Comparison of ENCODE assay signal across 9 mouse cellular contexts in genomic region chr11:85184082-85184481, GRCm38 (mm10). TPM values are rescaled to one million over a fixed set of nuclear protein-coding genes. Genes with fewer than 3 reads are reported as not detected.
DNase-seq lines count a peak whose midpoint lies in the region; ATAC-seq lines count a peak whose summit lies in the region.
"Had no signal": no experiment of that assay in that cellular context is flagged by ENCODE, and none has a peak within 500 bp of the region (broad histone marks: within the 10 kb centered on the region; RNA-seq: fewer than 3 reads in every experiment).

No protein-coding gene starts in this region.

- no peak overlapping the region for H3K4me2 ChIP-seq in neural tube, embryonic 11.5 days (ENCODE audit: low read depth)
- H3K4me2 ChIP-seq in neural tube, embryonic 15.5 days: no peak overlapping the region

- no peaks in the 10 kb centered on the region for H3K9me3 ChIP-seq in neural tube, embryonic 11.5 days (ENCODE audit: control insufficient read depth, low read length)
- H3K9me3 ChIP-seq in neural tube, embryonic 15.5 days (replicated peaks): no peaks in the 10 kb centered on the region

- peak; percentile 40 for DNase-seq in cerebellum, adult 11 months
- DNase-seq in neural tube, embryonic 11.5 days (ENCODE audit: low spot score): peak; percentile 43
- peak; percentile 26 to 65 for DNase-seq in cerebellum, postnatal 25 days
- DNase-seq in kidney, postnatal 10 days: peak; percentile 61
- DNase-seq in thymus, postnatal 4 days: peak; percentile 80

- no peak overlapping the region for H3K4me3 ChIP-seq in neural tube, embryonic 11.5 days (ENCODE audit: low read depth, low read length)
- no peak overlapping the region for H3K4me3 ChIP-seq in neural tube, embryonic 15.5 days (replicated peaks)

- no peak for ATAC-seq in cerebellum, adult (ENCODE audit: insufficient number of reproducible peaks, low FRiP score, low TSS enrichment)
- no peak for ATAC-seq in neural tube, embryonic 11.5 days (ENCODE audit: insufficient read depth, low FRiP score, low TSS enrichment)
- no peak for ATAC-seq in neural tube, embryonic 15.5 days (ENCODE audit: low FRiP score)
- ATAC-seq in monocyte, adult 5-6 weeks (replicated peaks; ENCODE audit: insufficient number of reproducible peaks, low FRiP score, low TSS enrichment, poor library complexity, severe bottlenecking): 0 out of 2 replicates have a peak, but pooled peaks have one; percentile 78

- H3K4me1 ChIP-seq in neural tube, embryonic 11.5 days (ENCODE audit: control insufficient read depth, insufficient read depth, low read length): no peaks in the 10 kb centered on the region
- H3K4me1 ChIP-seq in neural tube, embryonic 15.5 days: peaks cover 9% of the 10 kb centered on the region

- WGBS in neural tube, embryonic 11.5 days: 69% methylated on average over 5 of the region's 5 CpGs
- 68% methylated on average over 5 of the region's 5 CpGs for WGBS in neural tube, embryonic 15.5 days

- H3K27me3 ChIP-seq in neural tube, embryonic 11.5 days (ENCODE audit: control insufficient read depth, insufficient read depth, low read length): no peaks in the 10 kb centered on the region
- no peaks in the 10 kb centered on the region for H3K27me3 ChIP-seq in neural tube, embryonic 15.5 days (replicated peaks)

- H3K9ac ChIP-seq in neural tube, embryonic 11.5 days (ENCODE audit: low read length): no peak overlapping the region
- H3K9ac ChIP-seq in neural tube, embryonic 15.5 days (replicated peaks): no peak overlapping the region

- no peaks in the 10 kb centered on the region for H3K36me3 ChIP-seq in neural tube, embryonic 11.5 days (ENCODE audit: control insufficient read depth, insufficient read depth, low read length)
- H3K36me3 ChIP-seq in neural tube, embryonic 15.5 days: peaks cover 2% of the 10 kb centered on the region

- no peak overlapping the region for H3K27ac ChIP-seq in neural tube, embryonic 11.5 days (ENCODE audit: low read depth, low read length)
- no peak overlapping the region for H3K27ac ChIP-seq in neural tube, embryonic 15.5 days (replicated peaks)

RNA-seq across cellular contexts. Expression of gene 1700125H20Rik, which starts 13.9 kb away (rescaled TPM):
- polyA plus RNA-seq in neural tube, embryonic 11.5 days (2014; fragmentation: Nextera tagmentation; extraction: Ambion mirVana): 0.60 TPM in 1 of 2 replicates, not detected in the other
- polyA plus RNA-seq in neural tube, embryonic 15.5 days (2015; fragmentation: Nextera tagmentation; extraction: Ambion mirVana): 0.47 and 0.93 TPM in 2 replicates
- not detected in 3 replicates for total RNA-seq in monocyte, adult 5-6 weeks (2017)
- total RNA-seq: layer of hippocampus, postnatal 25 days had no signal

RNA-seq across cellular contexts. Expression of gene Usp32, which starts 44.1 kb away (rescaled TPM):
- 7.9 and 8.6 TPM in 2 replicates for polyA plus RNA-seq in neural tube, embryonic 11.5 days (2014; fragmentation: Nextera tagmentation; extraction: Ambion mirVana)
- polyA plus RNA-seq in neural tube, embryonic 15.5 days (2015; fragmentation: Nextera tagmentation; extraction: Ambion mirVana): 9.9 and 10.6 TPM in 2 replicates
- total RNA-seq in monocyte, adult 5-6 weeks (2017): 80.2 to 120 TPM (median 84.8 TPM) in 3 replicates

RNA-seq across cellular contexts. Expression of gene Appbp2, which starts 50.8 kb away (rescaled TPM):
- polyA plus RNA-seq in neural tube, embryonic 11.5 days (2014; fragmentation: Nextera tagmentation; extraction: Ambion mirVana): 61.5 and 65.2 TPM in 2 replicates
- polyA plus RNA-seq in neural tube, embryonic 15.5 days (2015; fragmentation: Nextera tagmentation; extraction: Ambion mirVana): 46.7 and 47.0 TPM in 2 replicates
- 17.1 to 25.7 TPM (median 21.6 TPM) in 3 replicates for total RNA-seq in monocyte, adult 5-6 weeks (2017)
